Mouse (Mus musculus): ENCODE data around the gene Jmjd1c. TPM values are rescaled to one million over a fixed set of nuclear protein-coding genes. Genes with fewer than 3 reads are reported as not detected.

Jmjd1c gene
- polyA plus RNA-seq, 1 experiment: 56.3 TPM

DNA sequence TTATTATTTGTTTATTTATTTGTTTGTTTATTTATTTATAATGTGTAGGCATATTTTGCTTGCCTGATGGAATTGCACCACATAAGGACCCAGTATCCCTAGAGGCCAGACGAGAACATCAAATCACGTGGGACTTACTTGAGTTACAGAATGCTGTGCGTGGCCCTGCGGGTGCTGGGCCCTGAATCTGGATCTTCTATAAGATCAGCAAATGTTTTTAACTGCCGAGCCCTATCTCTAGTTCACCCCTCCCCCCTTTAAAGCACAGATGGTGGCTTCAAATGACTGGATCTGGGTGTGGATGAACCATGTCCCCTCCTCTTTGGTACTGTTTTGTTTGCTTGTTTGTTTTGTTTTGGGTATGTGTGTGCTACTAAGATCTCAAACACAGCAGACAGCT lies 199.4 kb downstream of the Jmjd1c start:
- no peak for DNase-seq
- H3K4me1 ChIP-seq (ENCODE audit: control insufficient read depth, insufficient read depth, low read length): no peaks in the 10 kb centered on the region
- no peak overlapping the region for H3K4me3 ChIP-seq (replicated peaks; ENCODE audit: insufficient read depth, low read depth, low read length)
- TF ChIP-seq POLR2A (IDR thresholded peaks at IDR 0.05; ENCODE audit: borderline replicate concordance, insufficient read depth, low read length) (no peak), CTCF (IDR thresholded peaks at IDR 0.05; ENCODE audit: borderline replicate concordance, insufficient read depth, low read depth, low read length) (no peak)
- 79% methylated on average over 5 of the region's 5 CpGs for WGBS
- no peak overlapping the region for H3K27ac ChIP-seq (ENCODE audit: insufficient read depth, low read length)
- H3K27me3 ChIP-seq (ENCODE audit: control insufficient read depth, insufficient read depth, low read length): no peaks in the 10 kb centered on the region

DNA sequence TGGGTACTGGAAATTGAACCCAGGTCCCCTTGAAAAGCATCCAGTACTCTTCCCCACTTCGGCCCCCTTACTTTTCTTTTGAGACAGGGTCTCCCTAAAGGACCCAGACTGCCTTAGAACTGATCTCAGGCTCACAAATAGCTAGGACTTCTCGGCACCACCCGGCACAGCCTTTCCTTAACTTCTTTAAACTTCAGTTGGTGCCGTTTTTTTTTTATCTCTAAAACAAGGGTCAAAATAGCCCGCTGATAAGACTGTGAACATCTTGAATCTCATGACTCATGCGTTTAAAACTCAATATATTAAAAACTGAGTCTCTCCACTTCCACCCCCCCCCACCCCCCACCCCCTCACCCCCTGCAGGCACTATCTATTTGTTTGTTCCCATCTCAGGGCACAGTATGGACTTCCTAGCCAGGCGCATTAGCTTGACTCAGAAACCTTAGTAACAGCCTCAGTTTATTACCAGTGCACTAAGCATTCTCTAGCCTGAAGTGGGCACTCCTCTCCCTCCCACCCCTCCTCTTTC lies 200.1 kb downstream of the Jmjd1c start:
- WGBS: 88% methylated on average over 7 of the region's 7 CpGs
- Histone ChIP-seq H3K4me1 (ENCODE audit: control insufficient read depth, insufficient read depth, low read length) (no peaks in the 10 kb centered on the region), H3K27me3 (ENCODE audit: control insufficient read depth, insufficient read depth, low read length) (no peaks in the 10 kb centered on the region), H3K4me3 (replicated peaks; ENCODE audit: insufficient read depth, low read depth, low read length) (no peak overlapping the region), H3K27ac (ENCODE audit: insufficient read depth, low read length) (no peak overlapping the region)
- DNase-seq: no peak
- TF ChIP-seq POLR2A (IDR thresholded peaks at IDR 0.05; ENCODE audit: borderline replicate concordance, insufficient read depth, low read length) (no peak), CTCF (IDR thresholded peaks at IDR 0.05; ENCODE audit: borderline replicate concordance, insufficient read depth, low read depth, low read length) (no peak)

DNA sequence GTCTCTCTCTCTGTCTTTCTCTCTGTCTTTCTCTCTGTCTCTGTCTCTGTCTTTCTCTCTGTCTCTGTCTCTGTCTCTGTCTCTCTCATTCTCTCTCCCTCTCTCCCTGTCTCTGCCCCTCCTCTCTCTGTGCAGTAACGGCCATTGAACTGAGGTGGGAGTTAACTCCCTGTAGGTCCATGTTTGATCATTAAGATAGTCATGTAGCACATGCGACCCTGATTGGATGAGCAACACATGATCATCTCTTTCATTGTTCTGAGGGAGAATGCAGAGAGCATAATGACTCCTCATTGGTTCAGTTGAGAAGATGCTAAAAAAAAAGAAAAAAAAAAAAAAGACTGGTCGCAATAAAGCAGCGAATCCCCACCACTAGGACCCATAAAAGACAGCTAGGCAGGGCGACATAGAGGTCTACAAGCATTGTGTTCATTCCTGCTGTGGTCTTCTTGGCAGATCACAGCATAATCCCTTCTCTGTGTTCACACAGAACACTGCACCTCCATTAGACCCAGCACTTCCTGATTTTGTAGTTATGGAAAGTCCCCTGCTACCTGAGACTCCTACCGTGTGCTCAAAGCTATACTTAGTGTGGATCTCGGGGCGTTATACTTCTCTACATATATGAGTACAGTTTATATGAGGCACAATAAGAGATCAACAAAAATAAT lies 200.7 kb downstream of the Jmjd1c start:
- WGBS: 89% methylated on average over 8 of the region's 8 CpGs
- H3K27me3 ChIP-seq (ENCODE audit: control insufficient read depth, insufficient read depth, low read length): no peaks in the 10 kb centered on the region
- TF ChIP-seq POLR2A (IDR thresholded peaks at IDR 0.05; ENCODE audit: borderline replicate concordance, insufficient read depth, low read length): no peak
- TF ChIP-seq CTCF (IDR thresholded peaks at IDR 0.05; ENCODE audit: borderline replicate concordance, insufficient read depth, low read depth, low read length): no peak
- H3K4me1 ChIP-seq (ENCODE audit: control insufficient read depth, insufficient read depth, low read length): no peaks in the 10 kb centered on the region
- H3K27ac ChIP-seq (ENCODE audit: insufficient read depth, low read length): no peak overlapping the region
- DNase-seq: no peak
- H3K4me3 ChIP-seq (replicated peaks; ENCODE audit: insufficient read depth, low read depth, low read length): no peak overlapping the region

- TF ChIP-seq POLR2A (IDR thresholded peaks at IDR 0.05; ENCODE audit: borderline replicate concordance, insufficient read depth, low read length): no peak
- TF ChIP-seq CTCF (IDR thresholded peaks at IDR 0.05; ENCODE audit: borderline replicate concordance, insufficient read depth, low read depth, low read length): no peak
- WGBS: 89% methylated on average over 17 of the region's 17 CpGs
- no peak for DNase-seq
- Histone ChIP-seq H3K27ac (ENCODE audit: insufficient read depth, low read length) (no peak overlapping the region), H3K4me3 (replicated peaks; ENCODE audit: insufficient read depth, low read depth, low read length) (no peak overlapping the region), H3K4me1 (ENCODE audit: control insufficient read depth, insufficient read depth, low read length) (no peaks in the 10 kb centered on the region), H3K27me3 (ENCODE audit: control insufficient read depth, insufficient read depth, low read length) (no peaks in the 10 kb centered on the region)
Observed at GRCm38 (mm10) chr10:67297175-67297855, 201.4 kb downstream of the Jmjd1c start.

- no peaks in the 10 kb centered on the region for H3K27me3 ChIP-seq (ENCODE audit: control insufficient read depth, insufficient read depth, low read length)
- no peak overlapping the region for H3K4me3 ChIP-seq (replicated peaks; ENCODE audit: insufficient read depth, low read depth, low read length)
- no peaks in the 10 kb centered on the region for H3K4me1 ChIP-seq (ENCODE audit: control insufficient read depth, insufficient read depth, low read length)
- WGBS: 56% methylated on average over 5 of the region's 5 CpGs
- TF ChIP-seq CTCF (IDR thresholded peaks at IDR 0.05; ENCODE audit: borderline replicate concordance, insufficient read depth, low read depth, low read length): no peak
- TF ChIP-seq POLR2A (IDR thresholded peaks at IDR 0.05; ENCODE audit: borderline replicate concordance, insufficient read depth, low read length): no peak
- H3K27ac ChIP-seq (ENCODE audit: insufficient read depth, low read length): no peak overlapping the region
- no peak for DNase-seq
Observed at GRCm38 (mm10) chr10:67298856-67299255, 202.9 kb downstream of the Jmjd1c start.

- Histone ChIP-seq H3K4me1 (ENCODE audit: control insufficient read depth, insufficient read depth, low read length) (no peaks in the 10 kb centered on the region), H3K27ac (ENCODE audit: insufficient read depth, low read length) (no peak overlapping the region), H3K4me3 (replicated peaks; ENCODE audit: insufficient read depth, low read depth, low read length) (no peak overlapping the region), H3K27me3 (ENCODE audit: control insufficient read depth, insufficient read depth, low read length) (no peaks in the 10 kb centered on the region)
- 25% methylated on average over 4 of the region's 4 CpGs for WGBS
- no peak for TF ChIP-seq POLR2A (IDR thresholded peaks at IDR 0.05; ENCODE audit: borderline replicate concordance, insufficient read depth, low read length)
- TF ChIP-seq CTCF (IDR thresholded peaks at IDR 0.05; ENCODE audit: borderline replicate concordance, insufficient read depth, low read depth, low read length): no peak
- DNase-seq: no peak
Observed at GRCm38 (mm10) chr10:67299285-67299684, 203.4 kb downstream of the Jmjd1c start.

DNA sequence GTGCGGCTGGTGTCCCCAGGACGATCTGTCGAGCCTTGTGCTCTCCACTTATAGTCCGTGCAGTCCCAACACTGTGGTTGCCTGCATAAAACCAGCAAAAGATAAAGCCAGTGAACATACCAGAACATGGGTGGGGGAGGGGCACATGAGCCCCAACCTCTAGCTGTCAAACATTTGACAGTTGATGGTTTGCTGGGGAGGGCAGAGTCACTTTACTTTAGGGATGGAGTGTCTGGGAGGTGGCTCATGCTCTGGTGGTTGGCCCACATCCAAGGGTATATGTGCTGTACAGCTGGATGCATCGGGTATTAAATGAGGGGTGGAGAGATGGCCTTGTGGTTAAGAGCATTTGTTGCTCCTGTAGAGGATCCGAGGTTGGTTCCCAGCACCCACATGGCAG lies 205.1 kb downstream of the Jmjd1c start:
- Histone ChIP-seq H3K27ac (ENCODE audit: insufficient read depth, low read length) (no peak overlapping the region), H3K27me3 (ENCODE audit: control insufficient read depth, insufficient read depth, low read length) (no peaks in the 10 kb centered on the region), H3K4me1 (ENCODE audit: control insufficient read depth, insufficient read depth, low read length) (no peaks in the 10 kb centered on the region), H3K4me3 (replicated peaks; ENCODE audit: insufficient read depth, low read depth, low read length) (no peak overlapping the region)
- DNase-seq: no peak
- no peak for TF ChIP-seq CTCF (IDR thresholded peaks at IDR 0.05; ENCODE audit: borderline replicate concordance, insufficient read depth, low read depth, low read length)
- TF ChIP-seq POLR2A (IDR thresholded peaks at IDR 0.05; ENCODE audit: borderline replicate concordance, insufficient read depth, low read length): no peak
- WGBS: 84% methylated on average over 6 of the region's 6 CpGs

GRCm38 (mm10) chr10:67302340-67302739 lies 206.4 kb downstream of the Jmjd1c start:
- DNase-seq: no peak
- H3K4me3 ChIP-seq (replicated peaks; ENCODE audit: insufficient read depth, low read depth, low read length): no peak overlapping the region
- H3K27me3 ChIP-seq (ENCODE audit: control insufficient read depth, insufficient read depth, low read length): no peaks in the 10 kb centered on the region
- no peak overlapping the region for H3K27ac ChIP-seq (ENCODE audit: insufficient read depth, low read length)
- TF ChIP-seq CTCF (IDR thresholded peaks at IDR 0.05; ENCODE audit: borderline replicate concordance, insufficient read depth, low read depth, low read length): no peak
- no peak for TF ChIP-seq POLR2A (IDR thresholded peaks at IDR 0.05; ENCODE audit: borderline replicate concordance, insufficient read depth, low read length)
- WGBS: 84% methylated on average over 1 of the region's 2 CpGs
- H3K4me1 ChIP-seq (ENCODE audit: control insufficient read depth, insufficient read depth, low read length): no peaks in the 10 kb centered on the region

Other genes starting within 250 kb of the Jmjd1c start
- 44.0 and 45.2 TPM in 2 replicates for gene Reep3, start 820 bp downstream of the Jmjd1c start, polyA plus RNA-seq (2012; rRNA removed)
- gene Nrbf2, start 189.2 kb downstream of the Jmjd1c start, polyA plus RNA-seq (2012; rRNA removed): 21.3 and 22.4 TPM in 2 replicates

Data from cerebellum, adult 2 months (tissue).